Mouse (Mus musculus) midbrain, embryonic 14.5 days (tissue): ENCODE data around the gene Clba1. TPM values are rescaled to one million over a fixed set of nuclear protein-coding genes. Genes with fewer than 3 reads are reported as not detected.

Source experiments
- ATAC-seq: fragments of 200-750 bp; cut with Nextera tagmentation; 2 replicates; pipeline ENCODE4 v1.8.0; 2017; ENCODE audit warnings: moderate number of reproducible peaks, moderate library complexity; ENCODE audit not compliant: low FRiP score, low TSS enrichment
- DNase-seq: peaks from one replicate; pipeline ENCODE4 v3.0.0-alpha.2; 2015
- H3K27ac ChIP-seq: fragments of 300-500 bp; sonication (generic); replicated peaks from 2 replicates; pipeline ENCODE4 v1.5.1; 2014; ENCODE audit warnings: mild to moderate bottlenecking, low read depth, low read length, moderate library complexity
- H3K27me3 ChIP-seq: fragments of 300-500 bp; sonication (generic); 2 replicates; pipeline ENCODE4 v1.6.1; 2014; ENCODE audit warnings: low read length, control low read depth, mixed read lengths; ENCODE audit not compliant: control insufficient read depth, insufficient read depth
- H3K36me3 ChIP-seq: fragments of 300-500 bp; sonication (generic); 2 replicates; pipeline ENCODE4 v1.6.1; 2014; ENCODE audit warnings: low read length, control low read depth; ENCODE audit not compliant: control insufficient read depth, insufficient read depth
- H3K4me1 ChIP-seq: fragments of 300-500 bp; sonication (generic); 2 replicates; pipeline ENCODE4 v1.6.1; 2014; ENCODE audit warnings: mild to moderate bottlenecking, antibody characterized with exemption, low read length, control low read depth; ENCODE audit not compliant: control insufficient read depth, insufficient read depth
- H3K4me2 ChIP-seq: fragments of 300-500 bp; sonication (generic); 2 replicates; pipeline ENCODE4 v1.6.1; 2014; ENCODE audit warnings: mild to moderate bottlenecking, low read length, moderate library complexity
- H3K4me3 ChIP-seq: fragments of 300-500 bp; sonication (generic); replicated peaks from 2 replicates; pipeline ENCODE4 v1.5.1; 2014; ENCODE audit warnings: low read depth, low read length
- H3K9ac ChIP-seq: fragments of 300-500 bp; sonication (generic); replicated peaks from 2 replicates; pipeline ENCODE4 v1.6.1; 2014; ENCODE audit warnings: mild to moderate bottlenecking, low read length, moderate library complexity
- H3K9me3 ChIP-seq: fragments of 300-500 bp; sonication (generic); 2 replicates; pipeline ENCODE4 v1.6.1; 2016; ENCODE audit warnings: low read length, control low read depth, mixed read lengths; ENCODE audit not compliant: control insufficient read depth
- WGBS: fragments of 180-500 bp; shearing (Covaris S2); extraction: QIAGEN DNeasy Blood & Tissue Kit; methylation state at CpG from one replicate; pipeline ENCODE4 v1.1.7; 2014; 5-methylcytosine and 5-hydroxymethylcytosine counted together
- polyA plus RNA-seq: library from polyadenylated mRNA; unstranded; fragments of >200 nt; fragmentation: Nextera tagmentation; extraction: Ambion mirVana; gene quantifications from 2 replicates; pipeline ENCODE4 v1.2.1, GENCODE M21; 2014

Clba1 gene
- polyA plus RNA-seq, 1 experiment from 2014 or later, result 21.4 TPM

- WGBS, result 92% methylated on average over 7 of the region's 7 CpGs
- no peak for ATAC-seq
- no peak for DNase-seq
- no peaks in the 10 kb centered on the region for H3K36me3 ChIP-seq
- H3K4me3 ChIP-seq, result no peak overlapping the region
- H3K4me2 ChIP-seq, result no peak overlapping the region
- no peak overlapping the region for H3K9ac ChIP-seq
- H3K27ac ChIP-seq, result no peak overlapping the region
- H3K4me1 ChIP-seq, result no peaks in the 10 kb centered on the region
- H3K27me3 ChIP-seq, result no peaks in the 10 kb centered on the region
- no peaks in the 10 kb centered on the region for H3K9me3 ChIP-seq
These were observed 42.2 kb upstream of the Clba1 start for GRCm38 (mm10) chr12:112766586-112766985.

- DNase-seq, result no peak
These were observed 41.5 kb upstream of the Clba1 start for GRCm38 (mm10) chr12:112767036-112767890.

GRCm38 (mm10) chr12:112768166-112768565, 40.6 kb upstream of the Clba1 start:
- ATAC-seq, result no peak
- H3K4me1 ChIP-seq, result no peaks in the 10 kb centered on the region
- DNase-seq, result no peak
- no peak overlapping the region for H3K4me3 ChIP-seq
- no peaks in the 10 kb centered on the region for H3K27me3 ChIP-seq
- H3K27ac ChIP-seq, result no peak overlapping the region
- H3K9me3 ChIP-seq, result no peaks in the 10 kb centered on the region
- no peak overlapping the region for H3K9ac ChIP-seq
- H3K36me3 ChIP-seq, result no peaks in the 10 kb centered on the region
- H3K4me2 ChIP-seq, result no peak overlapping the region
- WGBS, result 84% methylated on average over 8 of the region's 8 CpGs

More at GRCm38 (mm10) chr12:112767036-112767890, 41.5 kb upstream of the Clba1 start:
- no peaks in the 10 kb centered on the region for H3K27me3 ChIP-seq
- no peak overlapping the region for H3K9ac ChIP-seq
- no peaks in the 10 kb centered on the region for H3K36me3 ChIP-seq
- no peaks in the 10 kb centered on the region for H3K9me3 ChIP-seq
- H3K4me2 ChIP-seq, result no peak overlapping the region
- no peaks in the 10 kb centered on the region for H3K4me1 ChIP-seq
- ATAC-seq, result no peak
- no peak overlapping the region for H3K4me3 ChIP-seq
- no peak overlapping the region for H3K27ac ChIP-seq
- 90% methylated on average over 16 of the region's 16 CpGs for whole genome bisulfite sequencing

- no peak overlapping the region for H3K9ac ChIP-seq
- no peak for ATAC-seq
- H3K27me3 ChIP-seq, result no peaks in the 10 kb centered on the region
- H3K27ac ChIP-seq, result no peak overlapping the region
- H3K9me3 ChIP-seq, result no peaks in the 10 kb centered on the region
- H3K4me1 ChIP-seq, result no peaks in the 10 kb centered on the region
- H3K4me3 ChIP-seq, result no peak overlapping the region
- H3K36me3 ChIP-seq, result no peaks in the 10 kb centered on the region
- WGBS, result 89% methylated on average over 6 of the region's 6 CpGs
- H3K4me2 ChIP-seq, result no peak overlapping the region
- no peak for DNase-seq
These were observed 39.7 kb upstream of the Clba1 start for GRCm38 (mm10) chr12:112769031-112769430.

GRCm38 (mm10) chr12:112769751-112770150, 39.0 kb upstream of the Clba1 start:
- Histone ChIP-seq H3K4me1 (no peaks in the 10 kb centered on the region), H3K36me3 (no peaks in the 10 kb centered on the region), H3K9me3 (no peaks in the 10 kb centered on the region), H3K9ac (no peak overlapping the region), H3K4me3 (no peak overlapping the region), H3K27me3 (no peaks in the 10 kb centered on the region), H3K4me2 (no peak overlapping the region), H3K27ac (no peak overlapping the region)
- ATAC-seq (no peak), DNase-seq (no peak)
- 75% methylated on average over 2 of the region's 2 CpGs for WGBS

- ATAC-seq, result no peak
- Histone ChIP-seq H3K4me2 (no peak overlapping the region), H3K4me1 (no peaks in the 10 kb centered on the region), H3K27ac (no peak overlapping the region), H3K36me3 (no peaks in the 10 kb centered on the region), H3K27me3 (no peaks in the 10 kb centered on the region), H3K9ac (no peak overlapping the region), H3K9me3 (no peaks in the 10 kb centered on the region), H3K4me3 (no peak overlapping the region)
- 82% methylated on average over 4 of the region's 4 CpGs for WGBS
- no peak for DNase-seq
These were observed 38.3 kb upstream of the Clba1 start for GRCm38 (mm10) chr12:112770396-112770795.

- WGBS, result 89% methylated on average over 14 of the region's 14 CpGs
- no peak overlapping the region for H3K9ac ChIP-seq
- H3K9me3 ChIP-seq, result no peaks in the 10 kb centered on the region
- ATAC-seq, result no peak
- no peak overlapping the region for H3K4me3 ChIP-seq
- H3K4me1 ChIP-seq, result no peaks in the 10 kb centered on the region
- H3K27me3 ChIP-seq, result no peaks in the 10 kb centered on the region
- H3K27ac ChIP-seq, result no peak overlapping the region
- no peaks in the 10 kb centered on the region for H3K36me3 ChIP-seq
- H3K4me2 ChIP-seq, result no peak overlapping the region
- no peak for DNase-seq
These were observed 36.4 kb upstream of the Clba1 start for GRCm38 (mm10) chr12:112772306-112772705.

GRCm38 (mm10) chr12:112773366-112773765, 35.4 kb upstream of the Clba1 start:
- no peak overlapping the region for H3K27ac ChIP-seq
- H3K4me3 ChIP-seq, result no peak overlapping the region
- ATAC-seq (no peak), DNase-seq (no peak)
- H3K9me3 ChIP-seq, result no peaks in the 10 kb centered on the region
- H3K4me2 ChIP-seq, result no peak overlapping the region
- WGBS, result 45% methylated on average over 9 of the region's 9 CpGs
- H3K36me3 ChIP-seq, result no peaks in the 10 kb centered on the region
- no peaks in the 10 kb centered on the region for H3K27me3 ChIP-seq
- H3K9ac ChIP-seq, result no peak overlapping the region
- H3K4me1 ChIP-seq, result no peaks in the 10 kb centered on the region

- no peak overlapping the region for H3K27ac ChIP-seq
- no peaks in the 10 kb centered on the region for H3K9me3 ChIP-seq
- WGBS, result 89% methylated on average over 6 of the region's 6 CpGs
- H3K27me3 ChIP-seq, result no peaks in the 10 kb centered on the region
- H3K36me3 ChIP-seq, result no peaks in the 10 kb centered on the region
- H3K9ac ChIP-seq, result no peak overlapping the region
- ATAC-seq (no peak), DNase-seq (no peak)
- no peak overlapping the region for H3K4me3 ChIP-seq
- H3K4me1 ChIP-seq, result no peaks in the 10 kb centered on the region
- H3K4me2 ChIP-seq, result no peak overlapping the region
These were observed 34.7 kb upstream of the Clba1 start for GRCm38 (mm10) chr12:112774026-112774425.
